Mouse (Mus musculus) forebrain, embryonic 12.5 days (tissue): ENCODE measurements at regions not wholly inside any gene's neighbourhood (a gene's known extent, or its start where the extent isn't known, plus 50 kb on each side); places are given as distances from the start of the nearest gene placed in this dataset.
"Not testable (repeated sequence)": the region's sequence is repeated elsewhere in the genome, so short reads cannot be mapped to it uniquely, and the experiment has no call there.

Experiments
- ATAC-seq: fragments of 200-750 bp; cut with Nextera tagmentation; 2 replicates; pipeline ENCODE4 v1.8.0; 2017; ENCODE audit warnings: moderate TSS enrichment; ENCODE audit not compliant: low FRiP score
- H3K27ac ChIP-seq: fragments of 300-500 bp; sonication (generic); 2 replicates; pipeline ENCODE4 v1.5.1; 2016; ENCODE audit warnings: mild to moderate bottlenecking
- H3K27me3 ChIP-seq: fragments of 300-500 bp; sonication (generic); 2 replicates; pipeline ENCODE4 v1.6.1; 2016; ENCODE audit warnings: mild to moderate bottlenecking
- H3K36me3 ChIP-seq: fragments of 300-500 bp; sonication (generic); replicated peaks from 2 replicates; pipeline ENCODE4 v1.6.1; 2016; ENCODE audit warnings: mild to moderate bottlenecking
- H3K4me1 ChIP-seq: fragments of 300-500 bp; sonication (generic); 2 replicates; pipeline ENCODE4 v1.6.1; 2016
- H3K4me2 ChIP-seq: fragments of 300-500 bp; sonication (generic); 2 replicates; pipeline ENCODE4 v1.6.1; 2016; ENCODE audit warnings: mild to moderate bottlenecking, moderate library complexity
- H3K4me3 ChIP-seq: fragments of 300-500 bp; sonication (generic); replicated peaks from 2 replicates; pipeline ENCODE4 v1.5.1; 2016; ENCODE audit warnings: mild to moderate bottlenecking
- H3K9ac ChIP-seq: fragments of 300-500 bp; sonication (generic); 2 replicates; pipeline ENCODE4 v1.6.1; 2016; ENCODE audit warnings: mild to moderate bottlenecking
- H3K9me3 ChIP-seq: fragments of 300-500 bp; sonication (generic); 2 replicates; pipeline ENCODE4 v1.6.1; 2016
- WGBS: fragments of 180-500 bp; shearing (Covaris S2); methylation state at CpG from one replicate; pipeline ENCODE4 v1.1.7; 2016; 5-methylcytosine and 5-hydroxymethylcytosine counted together

- H3K27ac ChIP-seq, H3K36me3 ChIP-seq, H3K9me3 ChIP-seq, H3K9ac ChIP-seq, H3K27me3 ChIP-seq, H3K4me3 ChIP-seq, H3K4me1 ChIP-seq, H3K4me2 ChIP-seq, ATAC-seq: not testable (repeated sequence)
- WGBS: 55% methylated on average over 9 of the region's 10 CpGs
Measured at GRCm38 (mm10) chr3:129421620-129422239, 89.2 kb upstream of the Enpep start.

- Histone ChIP-seq H3K4me3 (no peak overlapping the region), H3K36me3 (no peaks in the 10 kb centered on the region), H3K9ac (no peak overlapping the region), H3K4me1 (peaks cover 6% of the 10 kb centered on the region; the same call in 1 of the 2 replicates), H3K9me3 (no peaks in the 10 kb centered on the region), H3K4me2 (no peak overlapping the region), H3K27ac (no peak overlapping the region), H3K27me3 (no peaks in the 10 kb centered on the region)
- WGBS: 81% methylated on average over 2 of the region's 2 CpGs
- ATAC-seq: no peak
Measured at GRCm38 (mm10) chr3:129428750-129429149, 96.2 kb upstream of the Enpep start.

- no peak for ATAC-seq
- no peak overlapping the region for H3K4me3 ChIP-seq
- no peaks in the 10 kb centered on the region for H3K9me3 ChIP-seq
- no peaks in the 10 kb centered on the region for H3K36me3 ChIP-seq
- H3K4me1 ChIP-seq: peaks cover 6% of the 10 kb centered on the region; the same call in 1 of the 2 replicates
- no peak overlapping the region for H3K27ac ChIP-seq
- H3K9ac ChIP-seq: no peak overlapping the region
- no peak overlapping the region for H3K4me2 ChIP-seq
- WGBS: 62% methylated on average over 8 of the region's 8 CpGs
- no peaks in the 10 kb centered on the region for H3K27me3 ChIP-seq
Measured at GRCm38 (mm10) chr3:129429161-129430111, 96.9 kb upstream of the Enpep start.

GRCm38 (mm10) chr3:129434056-129434455, 98.1 kb upstream of the Elovl6 start:
- no peaks in the 10 kb centered on the region for H3K27me3 ChIP-seq
- H3K27ac ChIP-seq: no peak overlapping the region
- peaks cover 2% of the 10 kb centered on the region; the same call in 1 of the 2 replicates for H3K4me1 ChIP-seq
- WGBS: 62% methylated on average over 11 of the region's 11 CpGs
- no peak for ATAC-seq
- H3K36me3 ChIP-seq: no peaks in the 10 kb centered on the region
- H3K9ac ChIP-seq: no peak overlapping the region
- no peaks in the 10 kb centered on the region for H3K9me3 ChIP-seq
- no peak overlapping the region for H3K4me2 ChIP-seq
- H3K4me3 ChIP-seq: no peak overlapping the region

- ATAC-seq: no peak
- Histone ChIP-seq H3K27ac (no peak overlapping the region), H3K36me3 (no peaks in the 10 kb centered on the region), H3K9me3 (no peaks in the 10 kb centered on the region), H3K4me1 (no peaks in the 10 kb centered on the region), H3K9ac (no peak overlapping the region), H3K4me3 (no peak overlapping the region), H3K4me2 (no peak overlapping the region), H3K27me3 (no peaks in the 10 kb centered on the region)
- WGBS: 85% methylated on average over 6 of the region's 6 CpGs
Measured at GRCm38 (mm10) chr3:129437687-129438086, 94.5 kb upstream of the Elovl6 start.

GRCm38 (mm10) chr3:129442756-129443155, 89.4 kb upstream of the Elovl6 start:
- H3K4me3 ChIP-seq: no peak overlapping the region
- H3K9ac ChIP-seq: no peak overlapping the region
- no peaks in the 10 kb centered on the region for H3K27me3 ChIP-seq
- no peak overlapping the region for H3K27ac ChIP-seq
- no peaks in the 10 kb centered on the region for H3K9me3 ChIP-seq
- ATAC-seq: no peak
- no peaks in the 10 kb centered on the region for H3K4me1 ChIP-seq
- H3K4me2 ChIP-seq: no peak overlapping the region
- WGBS: 62% methylated on average over 5 of the region's 5 CpGs
- H3K36me3 ChIP-seq: no peaks in the 10 kb centered on the region

GRCm38 (mm10) chr3:129444221-129444620, 87.9 kb upstream of the Elovl6 start:
- Histone ChIP-seq H3K9ac (no peak overlapping the region), H3K36me3 (no peaks in the 10 kb centered on the region), H3K4me1 (no peaks in the 10 kb centered on the region), H3K4me3 (no peak overlapping the region), H3K9me3 (no peaks in the 10 kb centered on the region), H3K4me2 (no peak overlapping the region), H3K27ac (no peak overlapping the region), H3K27me3 (no peaks in the 10 kb centered on the region)
- 92% methylated on average over 3 of the region's 3 CpGs for WGBS
- no peak for ATAC-seq

GRCm38 (mm10) chr3:129445961-129446360, 86.2 kb upstream of the Elovl6 start:
- Histone ChIP-seq H3K27ac (no peak overlapping the region), H3K4me3 (no peak overlapping the region), H3K9me3 (no peaks in the 10 kb centered on the region), H3K4me1 (no peaks in the 10 kb centered on the region), H3K27me3 (no peaks in the 10 kb centered on the region), H3K4me2 (no peak overlapping the region), H3K9ac (no peak overlapping the region), H3K36me3 (no peaks in the 10 kb centered on the region)
- ATAC-seq: no peak
- WGBS: 92% methylated on average over 6 of the region's 6 CpGs

GRCm38 (mm10) chr3:129449928-129450327, 82.2 kb upstream of the Elovl6 start:
- WGBS: 90% methylated on average over 4 of the region's 4 CpGs
- no peak for ATAC-seq
- no peak overlapping the region for H3K4me3 ChIP-seq
- no peaks in the 10 kb centered on the region for H3K4me1 ChIP-seq
- H3K9ac ChIP-seq: no peak overlapping the region
- no peaks in the 10 kb centered on the region for H3K9me3 ChIP-seq
- H3K36me3 ChIP-seq: no peaks in the 10 kb centered on the region
- no peaks in the 10 kb centered on the region for H3K27me3 ChIP-seq
- H3K4me2 ChIP-seq: no peak overlapping the region
- H3K27ac ChIP-seq: no peak overlapping the region

GRCm38 (mm10) chr3:129450671-129451070, 81.5 kb upstream of the Elovl6 start:
- Histone ChIP-seq H3K27me3 (no peaks in the 10 kb centered on the region), H3K4me3 (no peak overlapping the region), H3K9me3 (no peaks in the 10 kb centered on the region), H3K36me3 (no peaks in the 10 kb centered on the region), H3K27ac (no peak overlapping the region), H3K9ac (no peak overlapping the region), H3K4me1 (no peaks in the 10 kb centered on the region), H3K4me2 (no peak overlapping the region)
- ATAC-seq: no peak
- WGBS: 86% methylated on average over 5 of the region's 5 CpGs

GRCm38 (mm10) chr3:129470088-129470487, 62.1 kb upstream of the Elovl6 start:
- Histone ChIP-seq H3K4me3 (no peak overlapping the region), H3K9me3 (no peaks in the 10 kb centered on the region), H3K27ac (no peak overlapping the region), H3K27me3 (no peaks in the 10 kb centered on the region), H3K9ac (no peak overlapping the region), H3K4me1 (no peaks in the 10 kb centered on the region), H3K36me3 (no peaks in the 10 kb centered on the region), H3K4me2 (no peak overlapping the region)
- 82% methylated on average over 5 of the region's 5 CpGs for WGBS
- ATAC-seq: no peak

- H3K9ac ChIP-seq: no peak overlapping the region
- WGBS: 87% methylated on average over 1 of the region's 1 CpGs
- H3K36me3 ChIP-seq: no peaks in the 10 kb centered on the region
- H3K4me2 ChIP-seq: no peak overlapping the region
- H3K9me3 ChIP-seq: no peaks in the 10 kb centered on the region
- no peaks in the 10 kb centered on the region for H3K4me1 ChIP-seq
- ATAC-seq: no peak
- H3K27ac ChIP-seq: no peak overlapping the region
- H3K27me3 ChIP-seq: no peaks in the 10 kb centered on the region
- no peak overlapping the region for H3K4me3 ChIP-seq
Measured at GRCm38 (mm10) chr3:129471332-129471731, 60.8 kb upstream of the Elovl6 start.

GRCm38 (mm10) chr3:129472008-129472407, 60.1 kb upstream of the Elovl6 start:
- Histone ChIP-seq H3K4me2 (no peak overlapping the region), H3K4me3 (no peak overlapping the region), H3K9me3 (no peaks in the 10 kb centered on the region), H3K27ac (no peak overlapping the region), H3K27me3 (no peaks in the 10 kb centered on the region), H3K36me3 (no peaks in the 10 kb centered on the region), H3K9ac (no peak overlapping the region), H3K4me1 (no peaks in the 10 kb centered on the region)
- ATAC-seq: no peak
- WGBS: 90% methylated on average over 10 of the region's 10 CpGs
